Mouse (Mus musculus) retina, postnatal 7 days (tissue): ENCODE results near the gene Tmem50b.
A peak's percentile ranks its signal among the peaks of the same experiment; 100 is the strongest.

Experiments
- DNase-seq: peaks from one replicate; pipeline ENCODE4 v3.0.0-alpha.2; 2012; ENCODE audit warnings: low read depth, low spot score

Tmem50b gene

DNA sequence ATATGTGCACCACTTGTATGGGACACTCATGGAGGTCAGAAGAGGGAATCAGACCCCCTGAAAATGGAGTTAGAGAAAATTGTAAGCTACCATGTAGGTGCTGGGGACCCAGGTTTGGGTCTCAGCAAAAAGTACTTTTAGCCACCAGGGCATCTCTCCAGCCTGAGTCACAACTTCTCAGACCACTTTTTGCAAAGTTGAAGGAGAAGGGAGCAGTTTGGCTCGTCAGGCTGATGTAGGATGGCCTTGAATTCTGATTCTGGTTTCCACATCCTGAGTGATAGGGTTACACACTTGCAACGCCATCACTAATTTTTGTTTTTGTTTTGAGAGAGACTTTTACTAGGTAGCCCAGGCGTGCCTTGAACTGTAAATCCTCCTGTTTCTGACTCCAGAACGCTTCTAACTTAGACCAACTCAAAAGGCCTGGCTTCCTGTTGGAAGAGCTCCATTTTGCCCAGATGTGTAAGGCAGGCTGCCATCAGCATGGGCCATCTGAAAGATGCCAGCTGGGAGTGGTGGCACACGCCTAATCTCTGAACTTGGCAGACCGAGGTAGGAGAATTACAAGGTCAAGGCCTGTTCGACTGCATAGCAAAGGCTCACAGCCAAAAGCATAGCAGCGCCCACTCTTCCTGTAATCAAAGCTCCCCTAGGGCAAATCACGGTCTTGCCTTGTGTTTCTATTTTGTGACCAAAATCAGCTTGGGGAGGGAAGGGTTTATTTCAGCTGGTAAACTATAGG, 12.1 kb upstream of the Tmem50b start:
- no peak for DNase-seq

- DNase-seq: no peak
Observed at GRCm38 (mm10) chr16:91606958-91607357, 9.4 kb upstream of the Tmem50b start.

GRCm38 (mm10) chr16:91605156-91605555, 7.6 kb upstream of the Tmem50b start:
- no peak for DNase-seq

- DNase-seq: no peak
Observed at GRCm38 (mm10) chr16:91601693-91602092, 4.1 kb upstream of the Tmem50b start.

DNA sequence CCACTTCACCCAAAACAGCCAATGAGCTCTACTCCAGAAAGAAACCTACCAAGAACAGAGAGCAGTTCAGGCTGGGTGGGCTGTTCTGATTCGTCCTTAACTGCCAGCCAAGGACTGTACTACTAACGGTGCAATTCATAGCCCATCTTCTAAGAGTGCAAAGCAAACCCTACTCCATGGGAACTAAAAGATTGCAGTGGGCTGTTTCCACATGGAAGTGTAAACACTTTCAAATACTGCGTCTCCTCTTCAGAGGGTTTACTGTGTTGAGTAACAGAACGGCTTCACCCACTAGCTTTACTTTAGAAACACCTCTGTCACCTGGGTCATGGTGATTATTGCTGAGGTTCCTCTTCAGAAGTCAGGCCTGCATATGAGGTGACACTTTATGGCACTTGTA, 3.5 kb upstream of the Tmem50b start:
- DNase-seq: no peak

GRCm38 (mm10) chr16:91599242-91599641, 1.6 kb upstream of the Tmem50b start:
- DNase-seq: no peak

DNA sequence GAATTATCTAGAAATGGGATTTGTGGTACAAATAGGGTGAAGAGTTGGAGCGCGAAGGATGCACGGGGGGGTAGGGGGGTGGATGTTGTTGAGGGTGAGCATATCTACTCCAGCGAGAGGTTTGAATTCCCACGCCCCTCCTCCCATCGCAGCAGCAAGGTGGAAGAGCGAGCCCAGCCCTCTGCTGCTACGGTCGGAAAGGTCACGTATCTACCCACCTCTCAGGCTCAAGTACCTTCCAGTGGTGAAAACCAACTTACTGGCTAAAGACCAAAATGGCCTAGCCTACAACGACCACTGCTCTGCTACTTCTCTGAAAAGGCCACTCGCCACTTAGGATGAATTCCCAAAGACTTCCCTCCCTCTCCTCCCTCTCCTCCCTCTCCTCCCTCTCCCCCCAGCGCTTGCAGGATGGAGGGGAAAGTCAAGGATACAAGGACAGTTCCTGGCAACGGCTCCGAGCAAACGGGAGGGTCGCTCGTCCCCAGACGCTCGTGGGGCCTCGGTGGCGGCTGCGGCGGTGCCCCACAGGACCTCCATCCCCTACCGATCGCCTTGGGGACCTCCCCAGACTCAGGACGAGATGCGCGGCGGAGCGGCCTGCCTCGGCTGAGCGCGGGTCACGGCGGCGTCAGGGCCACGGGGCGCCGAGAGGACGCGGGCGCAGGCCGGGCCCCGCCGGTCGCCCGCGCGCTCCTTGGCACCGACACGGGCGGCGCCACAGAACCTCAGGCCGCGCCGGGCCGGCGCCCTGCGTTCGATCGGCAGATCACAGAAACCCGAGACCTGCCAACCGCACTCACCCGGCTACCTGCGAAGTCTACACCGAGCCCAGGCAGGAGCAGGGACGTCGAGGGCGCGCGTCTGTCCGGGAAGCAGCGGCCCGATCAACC, 575 bp downstream of the Tmem50b start:
- DNase-seq: no peak

GRCm38 (mm10) chr16:91596397-91596778, 1.2 kb downstream of the Tmem50b start:
- no peak for DNase-seq

GRCm38 (mm10) chr16:91595076-91595475, 2.5 kb downstream of the Tmem50b start:
- no peak for DNase-seq

GRCm38 (mm10) chr16:91593262-91593661, 4.3 kb downstream of the Tmem50b start:
- DNase-seq: no peak

DNA sequence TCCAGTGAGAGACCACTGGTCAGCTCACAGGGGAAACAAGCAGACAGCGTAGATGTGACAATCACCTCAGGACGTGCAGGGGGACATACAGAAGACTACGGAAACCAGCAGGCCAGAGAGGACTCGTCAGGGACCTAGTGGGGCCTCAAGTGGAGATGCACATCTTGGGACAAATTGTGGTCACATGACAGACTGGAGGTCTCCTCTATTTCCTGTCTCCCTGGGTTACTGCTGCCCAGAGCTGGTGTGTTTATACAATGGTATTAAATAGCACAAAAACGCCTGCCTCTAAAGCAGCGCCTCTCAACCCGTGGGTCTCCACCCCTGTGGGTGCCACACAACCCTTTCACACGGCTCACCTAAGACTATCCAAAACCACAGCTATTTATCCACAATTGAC, 5.4 kb downstream of the Tmem50b start:
- no peak for DNase-seq

DNA sequence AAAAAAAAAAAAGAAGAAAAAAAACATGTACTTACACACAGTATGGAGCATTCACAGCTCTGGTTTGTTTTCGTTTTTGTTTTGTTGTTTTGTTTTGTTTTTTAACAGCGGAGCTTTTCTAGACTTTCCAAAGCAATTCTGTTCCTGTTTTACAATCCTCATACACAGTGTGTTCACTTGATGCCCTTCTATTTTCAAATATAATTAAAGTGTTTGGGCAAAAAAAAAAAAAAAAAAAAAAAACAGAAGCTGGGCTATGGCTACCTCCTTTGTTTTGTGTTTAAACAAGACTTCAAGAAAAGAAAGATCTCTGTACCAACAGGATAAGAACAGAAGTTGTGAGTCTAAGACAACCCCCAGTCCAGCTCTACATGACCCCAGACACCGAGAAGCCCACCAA, 8.9 kb downstream of the Tmem50b start:
- no peak for DNase-seq

DNA sequence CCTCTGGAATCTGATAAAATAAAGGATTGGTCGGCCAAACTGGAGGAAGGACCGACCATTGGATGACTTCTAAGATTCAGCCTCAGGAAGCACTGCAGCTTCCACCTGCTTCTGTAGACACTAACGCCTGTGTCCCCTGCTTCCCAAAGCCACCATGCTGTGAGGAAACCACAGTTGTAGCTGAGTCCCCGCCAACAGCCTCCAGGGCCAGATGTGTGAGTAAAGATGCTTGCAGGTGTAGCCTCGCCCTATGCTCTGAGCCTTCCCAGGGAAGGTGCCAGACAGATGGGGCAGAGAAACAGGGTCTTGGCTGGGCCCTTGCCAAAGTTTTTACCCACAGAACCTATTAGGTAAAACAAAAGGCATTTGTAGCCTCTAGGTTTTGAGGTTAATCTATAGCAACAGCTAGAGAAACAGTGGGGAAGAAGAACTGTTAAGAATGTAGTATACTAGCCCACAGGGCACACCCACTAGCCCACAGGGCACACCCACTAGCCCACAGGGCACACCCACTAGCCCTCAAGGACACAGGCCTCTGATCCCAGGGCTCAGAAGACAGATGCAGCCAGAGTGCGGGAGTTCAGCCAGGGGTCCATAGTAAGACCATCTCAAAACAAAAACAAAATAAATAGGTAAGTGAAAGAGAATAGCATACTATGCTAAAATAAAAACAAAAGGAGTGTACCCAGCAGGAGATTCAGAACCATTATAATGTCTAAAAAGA, 9.7 kb downstream of the Tmem50b start:
- no peak for DNase-seq

DNA sequence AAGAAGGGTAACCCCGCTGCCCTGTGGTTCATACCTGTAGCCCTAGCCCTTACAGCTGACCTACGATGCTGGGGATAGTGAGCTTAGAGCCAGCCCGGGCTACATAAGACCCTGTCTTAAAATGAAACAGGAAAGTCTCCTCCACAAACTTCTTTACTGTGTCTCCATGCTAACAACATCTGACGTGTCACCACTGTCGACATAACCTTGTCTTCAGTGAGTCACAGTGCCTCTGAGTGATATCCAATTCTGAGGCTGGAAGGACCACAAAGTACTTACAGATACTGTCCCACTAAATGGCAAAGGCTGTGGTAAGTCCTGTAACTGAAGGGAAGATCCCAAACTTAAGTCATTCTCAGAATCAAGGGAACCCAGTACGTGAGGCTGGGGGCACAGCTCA, 11.4 kb downstream of the Tmem50b start:
- DNase-seq: no peak

DNA sequence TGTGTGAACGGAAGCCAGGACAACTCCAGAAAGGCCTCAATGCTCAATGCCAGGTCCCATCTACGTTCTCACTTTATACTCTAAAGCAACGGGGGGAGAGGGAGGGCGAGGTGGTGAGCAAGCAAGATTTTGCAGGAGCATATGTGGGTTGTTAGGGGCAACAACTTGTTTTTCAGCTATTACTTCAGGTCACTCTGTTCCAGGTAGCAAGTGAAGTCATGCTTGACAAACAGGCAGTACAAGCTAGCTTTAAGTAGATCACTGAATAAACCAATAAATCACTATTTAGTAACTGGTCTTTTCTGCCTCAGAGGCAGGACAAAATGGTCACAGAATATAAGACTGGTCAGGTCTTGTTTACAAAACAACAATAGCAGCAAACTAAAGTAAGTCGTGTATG, 12.0 kb downstream of the Tmem50b start:
- no peak for DNase-seq

DNA sequence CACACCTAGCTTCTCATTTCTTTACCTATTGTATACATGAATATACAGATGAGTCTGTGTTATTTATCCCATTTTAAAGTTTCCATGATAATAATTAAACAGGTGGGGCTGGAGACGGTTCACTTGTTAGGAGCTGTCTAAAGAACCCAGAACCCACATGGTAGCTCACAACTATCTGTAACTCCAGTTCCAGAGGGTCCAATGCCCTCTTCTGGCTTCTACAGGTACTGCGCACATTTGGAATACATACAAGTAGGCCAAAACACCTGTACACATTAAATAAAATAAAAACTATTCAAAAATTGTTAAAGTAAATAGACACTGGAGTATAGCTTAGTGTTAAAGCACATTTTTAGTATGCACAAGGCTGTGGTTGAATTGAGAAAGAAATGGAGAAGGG, 15.3 kb downstream of the Tmem50b start:
- peak; percentile 23 for DNase-seq

DNA sequence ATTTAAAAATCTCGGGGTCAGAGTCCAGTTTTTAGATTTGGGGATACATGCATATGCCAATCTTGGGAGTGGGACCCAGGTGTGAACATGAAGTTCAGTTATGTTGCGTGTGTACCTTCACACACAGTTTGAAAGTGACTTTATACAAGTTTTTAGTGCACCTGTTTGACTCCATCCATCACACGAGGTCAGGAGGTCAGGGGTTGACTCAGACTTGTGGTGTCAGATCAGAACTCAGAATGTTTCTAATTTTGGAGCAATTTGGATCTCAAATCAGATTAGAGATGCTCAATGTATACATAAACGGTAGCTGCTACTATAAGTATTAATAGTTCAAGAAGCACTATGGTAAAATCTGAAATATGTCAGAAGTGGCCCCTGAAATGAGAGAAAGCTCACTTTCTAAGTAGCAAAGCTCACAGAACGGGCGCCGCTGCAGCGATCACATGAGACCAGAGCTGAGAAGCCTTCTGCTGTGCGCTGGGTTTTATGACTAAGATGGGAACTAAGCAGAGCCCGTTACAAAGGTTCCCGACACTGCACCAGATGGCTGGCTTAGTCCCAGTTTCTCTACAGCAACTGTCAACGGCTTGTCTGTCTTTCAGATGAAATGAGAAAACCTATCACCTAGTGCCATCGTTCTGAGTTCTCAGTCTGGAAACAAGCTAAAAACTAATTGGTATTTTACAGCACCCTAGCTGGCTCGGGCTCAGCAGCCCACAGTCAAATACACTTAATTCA, 18.4 kb downstream of the Tmem50b start:
- no peak for DNase-seq

GRCm38 (mm10) chr16:91575151-91575550, 22.4 kb downstream of the Tmem50b start:
- no peak for DNase-seq

- DNase-seq: no peak
Observed at GRCm38 (mm10) chr16:91571105-91571504, 26.5 kb downstream of the Tmem50b start.

DNA sequence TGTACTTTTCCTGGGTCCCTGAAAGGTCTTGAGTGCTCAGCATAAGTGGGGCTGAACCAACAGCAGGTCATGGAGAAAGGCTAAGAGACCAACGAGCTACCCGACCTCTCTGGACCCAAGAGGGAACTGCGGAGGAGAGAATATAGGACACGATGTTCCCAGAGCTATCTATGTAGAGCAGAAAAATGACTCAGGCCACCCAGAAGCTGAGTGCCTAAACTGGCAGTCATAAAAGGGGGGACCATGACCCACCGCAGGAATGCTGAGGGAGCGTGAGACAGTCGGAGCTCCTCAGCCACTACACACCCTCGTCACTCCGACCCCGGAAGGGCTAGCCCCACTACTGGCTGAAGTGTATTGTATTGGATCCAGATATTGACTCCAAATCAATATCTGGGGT, 28.6 kb downstream of the Tmem50b start:
- no peak for DNase-seq

DNA sequence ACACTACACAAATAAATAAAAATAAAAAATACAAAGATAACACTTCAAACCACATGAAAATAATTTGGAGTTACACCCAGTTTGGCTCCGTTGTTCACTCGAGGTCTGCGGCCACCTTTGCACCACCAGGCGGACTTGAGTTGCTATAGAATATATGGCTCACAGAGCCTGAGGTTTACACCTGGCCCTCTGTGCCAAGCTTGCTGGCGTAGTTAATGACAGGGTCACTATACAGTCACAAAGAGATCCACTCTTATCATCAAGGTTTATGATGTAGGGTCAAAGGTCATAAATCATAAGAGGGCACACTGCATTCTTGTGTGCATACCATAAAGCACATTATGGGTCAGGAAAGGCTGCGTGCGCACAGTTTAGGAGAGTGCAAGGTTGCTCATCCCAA, 31.6 kb downstream of the Tmem50b start:
- no peak for DNase-seq
